Mouse (Mus musculus) adrenal gland (tissue): ENCODE data around the gene Epm2a.

Experiments
- intact Hi-C: fragments of 180-260 bp; cut with DNase I; formaldehyde crosslinking; loops from one replicate; pipeline ENCODE4 v1.15.1; 2025

Gene Epm2a

GRCm38 (mm10) chr10:11420071-11420470 lies 76.9 kb downstream of the Epm2a start:
- intact Hi-C loops: no loop called here

GRCm38 (mm10) chr10:11429059-11429812 lies 86.0 kb downstream of the Epm2a start:
- intact Hi-C loops: no loop called here

GRCm38 (mm10) chr10:11436961-11437360 lies 93.8 kb downstream of the Epm2a start:
- intact Hi-C loops: no loop called here

DNA sequence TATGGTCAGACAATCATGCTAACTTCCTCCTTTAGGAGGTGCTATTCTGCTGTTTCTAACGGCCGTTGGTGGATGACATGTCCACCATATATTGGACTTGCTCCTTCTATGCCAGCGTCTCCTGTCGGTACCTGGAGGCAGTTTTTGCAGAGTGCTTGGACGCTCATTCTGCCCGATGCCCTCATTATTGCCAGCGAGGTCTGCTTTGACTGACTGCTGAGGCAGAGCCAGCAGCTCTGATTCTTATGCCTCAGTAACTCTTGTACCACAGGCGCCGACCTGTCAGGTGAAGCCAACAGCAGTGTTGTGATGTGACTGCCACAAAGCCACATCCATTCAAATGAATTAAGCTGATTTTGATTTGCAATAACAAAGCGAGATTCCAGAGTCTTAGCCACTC lies 95.3 kb downstream of the Epm2a start:
- intact Hi-C loops: no loop called here

- intact Hi-C loops: no loop called here
Measured at GRCm38 (mm10) chr10:11439342-11439741, 96.1 kb downstream of the Epm2a start.

GRCm38 (mm10) chr10:11449556-11450305 lies 106.5 kb downstream of the Epm2a start:
- intact Hi-C loops: loop anchor here (10.0 kb wide), 1 partner anchor 1165 kb away; no protein-coding TSS in a partner anchor

DNA sequence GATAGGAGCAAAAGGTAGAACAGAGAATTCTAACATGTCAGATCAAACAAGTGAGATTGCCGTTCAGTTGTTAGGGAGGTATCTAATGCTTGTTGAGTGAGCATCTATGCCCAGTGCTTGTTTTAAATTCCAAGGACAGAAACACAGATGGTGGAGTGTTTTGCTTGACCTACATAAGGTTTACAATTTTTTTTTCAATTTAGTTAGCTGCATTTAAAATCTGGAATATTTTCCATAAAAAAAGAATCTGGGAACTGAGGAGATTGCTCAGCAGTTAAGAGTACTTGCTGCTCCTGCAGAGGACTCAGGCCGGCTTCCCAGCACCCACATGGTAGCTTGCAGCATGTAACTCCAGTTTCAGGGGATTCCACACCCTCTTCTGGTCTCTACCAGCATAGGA lies 109.3 kb downstream of the Epm2a start:
- intact Hi-C loops: loop anchor here (10.0 kb wide), 1 partner anchor 1162 kb away; no protein-coding TSS in a partner anchor

GRCm38 (mm10) chr10:11457445-11457844 lies 114.2 kb downstream of the Epm2a start:
- intact Hi-C loops: loop anchor here (10.0 kb wide), 1 partner anchor 1157 kb away; no protein-coding TSS in a partner anchor

DNA sequence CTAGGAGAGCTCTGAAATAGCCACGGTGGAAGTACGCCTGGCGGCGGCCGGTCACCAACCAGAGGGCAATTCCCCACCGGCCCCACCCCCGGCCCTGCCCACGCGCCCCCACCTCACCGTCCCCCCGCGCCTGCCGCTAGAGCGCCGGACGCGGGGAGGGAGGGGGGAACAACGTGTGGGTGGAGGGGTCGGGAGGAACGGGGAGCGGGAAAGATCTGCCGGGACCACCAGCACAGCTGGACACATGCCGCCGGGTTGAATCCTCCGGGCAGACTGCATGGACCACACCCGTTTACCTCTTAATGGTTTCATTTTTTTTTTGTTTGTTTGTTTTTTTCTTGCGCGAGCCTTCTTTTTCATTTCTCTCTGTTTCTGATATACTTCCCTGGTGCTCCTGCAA lies 148.8 kb downstream of the Epm2a start:
- intact Hi-C loops: no loop called here
